Mouse (Mus musculus) midbrain, embryonic 14.5 days (tissue): ENCODE data around the gene Pax7. TPM values are rescaled to one million over a fixed set of nuclear protein-coding genes. Genes with fewer than 3 reads are reported as not detected.

Experiments used
- ATAC-seq: fragments of 200-750 bp; cut with Nextera tagmentation; 2 replicates; pipeline ENCODE4 v1.8.0; 2017; ENCODE audit warnings: moderate number of reproducible peaks, moderate library complexity; ENCODE audit not compliant: low FRiP score, low TSS enrichment
- DNase-seq: peaks from one replicate; pipeline ENCODE4 v3.0.0-alpha.2; 2015
- H3K27ac ChIP-seq: fragments of 300-500 bp; sonication (generic); replicated peaks from 2 replicates; pipeline ENCODE4 v1.5.1; 2014; ENCODE audit warnings: mild to moderate bottlenecking, low read depth, low read length, moderate library complexity
- H3K27me3 ChIP-seq: fragments of 300-500 bp; sonication (generic); 2 replicates; pipeline ENCODE4 v1.6.1; 2014; ENCODE audit warnings: low read length, control low read depth, mixed read lengths; ENCODE audit not compliant: control insufficient read depth, insufficient read depth
- H3K36me3 ChIP-seq: fragments of 300-500 bp; sonication (generic); 2 replicates; pipeline ENCODE4 v1.6.1; 2014; ENCODE audit warnings: low read length, control low read depth; ENCODE audit not compliant: control insufficient read depth, insufficient read depth
- H3K4me1 ChIP-seq: fragments of 300-500 bp; sonication (generic); 2 replicates; pipeline ENCODE4 v1.6.1; 2014; ENCODE audit warnings: mild to moderate bottlenecking, antibody characterized with exemption, low read length, control low read depth; ENCODE audit not compliant: control insufficient read depth, insufficient read depth
- H3K4me2 ChIP-seq: fragments of 300-500 bp; sonication (generic); 2 replicates; pipeline ENCODE4 v1.6.1; 2014; ENCODE audit warnings: mild to moderate bottlenecking, low read length, moderate library complexity
- H3K4me3 ChIP-seq: fragments of 300-500 bp; sonication (generic); replicated peaks from 2 replicates; pipeline ENCODE4 v1.5.1; 2014; ENCODE audit warnings: low read depth, low read length
- H3K9ac ChIP-seq: fragments of 300-500 bp; sonication (generic); replicated peaks from 2 replicates; pipeline ENCODE4 v1.6.1; 2014; ENCODE audit warnings: mild to moderate bottlenecking, low read length, moderate library complexity
- H3K9me3 ChIP-seq: fragments of 300-500 bp; sonication (generic); 2 replicates; pipeline ENCODE4 v1.6.1; 2016; ENCODE audit warnings: low read length, control low read depth, mixed read lengths; ENCODE audit not compliant: control insufficient read depth
- WGBS: fragments of 180-500 bp; shearing (Covaris S2); extraction: QIAGEN DNeasy Blood & Tissue Kit; methylation state at CpG from one replicate; pipeline ENCODE4 v1.1.7; 2014; 5-methylcytosine and 5-hydroxymethylcytosine counted together
- polyA plus RNA-seq: library from polyadenylated mRNA; unstranded; fragments of >200 nt; fragmentation: Nextera tagmentation; extraction: Ambion mirVana; gene quantifications from 2 replicates; pipeline ENCODE4 v1.2.1, GENCODE M21; 2014

The Pax7 gene
- polyA plus RNA-seq, 1 experiment from 2014 or later, result 9.1 TPM

- H3K4me1 ChIP-seq, result peaks cover 42% of the 10 kb centered on the region
- H3K27ac ChIP-seq, result peak overlapping the region; percentile 89
- H3K27me3 ChIP-seq, result peaks cover 45% of the 10 kb centered on the region
- peak overlapping the region; percentile 59 for H3K4me2 ChIP-seq
- WGBS, result 1% methylated on average over 28 of the region's 28 CpGs
- peak; percentile 47 for DNase-seq
- H3K9ac ChIP-seq, result peak overlapping the region; percentile 58
- no peaks in the 10 kb centered on the region for H3K36me3 ChIP-seq
- H3K9me3 ChIP-seq, result no peaks in the 10 kb centered on the region
- no peak for ATAC-seq
- peak overlapping the region; percentile 31 for H3K4me3 ChIP-seq
Observed at GRCm38 (mm10) chr4:139822214-139823137, 10.9 kb downstream of the Pax7 start.

DNA sequence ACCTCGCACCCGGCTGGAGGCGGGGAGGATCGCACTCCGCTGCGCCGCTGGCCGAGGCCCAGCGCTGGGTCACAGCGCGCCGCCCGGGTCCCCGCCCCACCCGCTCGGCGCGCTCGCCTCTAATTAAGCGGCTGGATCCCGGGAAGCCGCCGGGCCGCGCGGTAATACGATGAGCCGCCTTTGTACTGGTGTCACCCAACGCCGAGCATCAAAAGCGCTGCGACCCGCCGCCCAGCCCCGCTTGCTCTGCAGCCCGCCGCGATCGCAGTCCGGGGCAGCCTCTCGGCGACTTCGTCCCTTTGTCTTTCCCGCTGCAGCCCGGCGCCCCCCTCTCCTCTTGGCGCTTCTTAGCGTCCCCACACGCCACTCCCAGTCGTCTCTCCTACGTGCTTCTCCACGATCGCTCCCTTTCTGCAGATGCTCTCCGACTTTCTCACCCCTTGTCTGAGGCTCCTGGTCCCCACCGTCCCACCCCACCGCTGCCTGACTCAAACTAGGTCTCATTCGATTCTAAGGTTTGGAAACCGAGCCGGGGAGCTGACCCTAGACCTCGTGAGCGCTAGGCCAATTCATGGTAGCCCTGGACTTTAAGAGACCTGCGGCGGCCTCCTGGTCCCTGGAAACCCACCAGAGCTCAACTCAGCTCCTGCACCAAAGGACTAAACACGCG is 11.7 kb downstream of the Pax7 start:
- Histone ChIP-seq H3K4me1 (peaks cover 50% of the 10 kb centered on the region), H3K36me3 (no peaks in the 10 kb centered on the region), H3K27me3 (peaks cover 44% of the 10 kb centered on the region), H3K4me3 (peak overlapping the region; percentile 31), H3K4me2 (peak overlapping the region; percentile 59), H3K9ac (peak overlapping the region; percentile 58), H3K27ac (peak overlapping the region; percentile 89), H3K9me3 (no peaks in the 10 kb centered on the region)
- ATAC-seq (peak; percentile 72), DNase-seq (peak; percentile 84)
- under 1% methylated on average over 65 of the region's 65 CpGs for WGBS

DNA sequence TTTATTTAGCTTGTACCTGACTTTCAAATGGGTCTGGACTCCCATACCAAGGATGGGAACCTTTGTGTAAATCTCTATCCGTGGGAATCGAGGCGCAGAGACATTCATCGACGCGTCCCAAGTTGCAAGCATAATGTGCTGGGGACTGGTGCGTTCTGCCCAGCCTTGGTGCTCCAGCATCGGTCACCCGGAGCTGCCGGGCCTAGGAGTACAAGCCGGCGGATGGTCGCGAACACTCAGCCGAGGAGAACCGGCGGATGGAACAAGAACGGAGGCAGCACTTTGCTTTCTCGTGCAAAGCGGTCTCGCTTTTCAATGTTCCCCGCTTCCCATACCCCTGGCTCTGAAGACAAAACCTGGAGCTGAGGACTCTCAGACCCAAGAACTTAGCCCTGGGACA is 12.3 kb downstream of the Pax7 start:
- Histone ChIP-seq H3K36me3 (no peaks in the 10 kb centered on the region), H3K9ac (peak overlapping the region; percentile 58), H3K27ac (peak overlapping the region; percentile 89), H3K27me3 (peaks cover 45% of the 10 kb centered on the region), H3K4me3 (peak overlapping the region; percentile 31), H3K4me1 (peaks cover 50% of the 10 kb centered on the region), H3K4me2 (peak overlapping the region; percentile 59), H3K9me3 (no peaks in the 10 kb centered on the region)
- ATAC-seq (no peak), DNase-seq (no peak)
- under 1% methylated on average over 22 of the region's 22 CpGs for WGBS

GRCm38 (mm10) chr4:139819411-139820030 is 13.8 kb downstream of the Pax7 start:
- no peak overlapping the region for H3K4me3 ChIP-seq
- no peak overlapping the region for H3K9ac ChIP-seq
- 11% methylated on average over 9 of the region's 9 CpGs for WGBS
- peak overlapping the region; percentile 59 for H3K4me2 ChIP-seq
- no peaks in the 10 kb centered on the region for H3K9me3 ChIP-seq
- H3K27me3 ChIP-seq, result peaks cover 47% of the 10 kb centered on the region
- H3K36me3 ChIP-seq, result no peaks in the 10 kb centered on the region
- no peak for ATAC-seq
- H3K4me1 ChIP-seq, result peaks cover 42% of the 10 kb centered on the region
- H3K27ac ChIP-seq, result no peak overlapping the region
- no peak for DNase-seq

DNA sequence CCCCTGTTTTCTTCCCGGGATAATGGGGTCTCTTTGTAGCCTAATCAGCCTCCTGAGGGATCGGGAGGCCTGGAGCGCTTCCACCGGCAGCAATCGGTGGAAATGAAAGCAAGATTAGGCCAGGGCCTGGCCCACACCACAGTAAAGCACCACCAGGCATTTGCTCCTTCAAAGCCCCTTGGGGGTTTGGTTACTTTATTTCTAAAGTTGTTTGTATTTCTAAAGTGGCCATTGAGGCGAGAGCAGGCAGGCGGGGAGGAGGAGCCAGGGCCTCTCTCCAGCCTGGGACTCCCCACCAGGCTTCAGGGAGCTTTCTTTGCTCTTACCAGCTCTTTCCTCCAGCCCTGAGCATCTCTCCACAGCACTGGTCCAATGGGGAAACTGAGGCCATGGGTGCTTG is 15.2 kb downstream of the Pax7 start:
- 0 out of 2 replicates have a peak overlapping the region, but pooled peaks have one; percentile 15 for H3K27ac ChIP-seq
- WGBS, result 0% methylated on average over 7 of the region's 7 CpGs
- H3K9ac ChIP-seq, result no peak overlapping the region
- ATAC-seq (peak; percentile 44; the same call in 1 of the 2 replicates), DNase-seq (peak; percentile 71)
- H3K4me2 ChIP-seq, result no peak overlapping the region
- peaks cover 32% of the 10 kb centered on the region for H3K4me1 ChIP-seq
- H3K4me3 ChIP-seq, result no peak overlapping the region
- peaks cover 46% of the 10 kb centered on the region for H3K27me3 ChIP-seq
- 0 out of 2 replicates have a peak, but pooled peaks cover 3% of the 10 kb centered on the region for H3K36me3 ChIP-seq
- H3K9me3 ChIP-seq, result no peaks in the 10 kb centered on the region

- Histone ChIP-seq H3K36me3 (0 out of 2 replicates have a peak, but pooled peaks cover 3% of the 10 kb centered on the region), H3K4me2 (no peak overlapping the region), H3K9me3 (no peaks in the 10 kb centered on the region), H3K9ac (no peak overlapping the region), H3K27ac (no peak overlapping the region), H3K4me3 (no peak overlapping the region), H3K27me3 (peaks cover 44% of the 10 kb centered on the region), H3K4me1 (peaks cover 40% of the 10 kb centered on the region)
- WGBS, result 33% methylated on average over 9 of the region's 9 CpGs
- no peak for ATAC-seq
- no peak for DNase-seq
Observed at GRCm38 (mm10) chr4:139813371-139813960, 19.9 kb downstream of the Pax7 start.

DNA sequence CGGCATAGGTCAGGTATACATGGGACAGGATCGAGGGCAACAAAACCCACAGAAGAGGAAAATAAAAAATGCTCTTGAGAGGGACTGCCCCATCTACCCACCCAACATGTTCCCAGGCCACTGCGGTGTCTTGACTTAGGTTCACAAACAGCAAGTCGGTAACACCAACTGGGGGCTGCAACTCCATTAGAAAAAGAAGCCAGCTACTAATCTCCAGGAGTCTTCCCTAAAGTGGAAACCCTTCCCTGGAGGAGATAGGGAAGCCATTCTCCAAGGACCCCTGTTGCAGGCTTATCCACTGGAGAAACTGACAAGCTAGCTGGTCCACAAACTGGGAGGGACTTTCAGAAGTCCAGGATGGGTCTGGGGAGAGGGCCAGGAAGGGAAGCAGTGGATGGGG is 21.4 kb downstream of the Pax7 start:
- Histone ChIP-seq H3K4me2 (no peak overlapping the region), H3K36me3 (0 out of 2 replicates have a peak, but pooled peaks cover 3% of the 10 kb centered on the region), H3K9ac (no peak overlapping the region), H3K4me3 (no peak overlapping the region), H3K9me3 (no peaks in the 10 kb centered on the region), H3K27ac (peak overlapping the region; percentile 37; the same call in 1 of the 2 replicates), H3K27me3 (peaks cover 43% of the 10 kb centered on the region), H3K4me1 (peaks cover 38% of the 10 kb centered on the region)
- DNase-seq (no peak), ATAC-seq (no peak)
- 18% methylated on average over 4 of the region's 4 CpGs for WGBS

- Histone ChIP-seq H3K4me1 (peaks cover 40% of the 10 kb centered on the region), H3K4me3 (no peak overlapping the region), H3K4me2 (no peak overlapping the region), H3K9ac (no peak overlapping the region), H3K9me3 (no peaks in the 10 kb centered on the region), H3K27ac (peak overlapping the region; percentile 71), H3K27me3 (peaks cover 39% of the 10 kb centered on the region), H3K36me3 (0 out of 2 replicates have a peak, but pooled peaks cover 3% of the 10 kb centered on the region)
- no peak for ATAC-seq
- WGBS, result 9% methylated on average over 5 of the region's 5 CpGs
- DNase-seq, result peak; percentile 51
Observed at GRCm38 (mm10) chr4:139811475-139811874, 21.9 kb downstream of the Pax7 start.
